Mouse (Mus musculus): ENCODE data around the gene Dok7. TPM values are rescaled to one million over a fixed set of nuclear protein-coding genes. Genes with fewer than 3 reads are reported as not detected.

Gene Dok7
- polyA plus RNA-seq, 1 experiment from 2014 or later: 0.35 TPM

DNA sequence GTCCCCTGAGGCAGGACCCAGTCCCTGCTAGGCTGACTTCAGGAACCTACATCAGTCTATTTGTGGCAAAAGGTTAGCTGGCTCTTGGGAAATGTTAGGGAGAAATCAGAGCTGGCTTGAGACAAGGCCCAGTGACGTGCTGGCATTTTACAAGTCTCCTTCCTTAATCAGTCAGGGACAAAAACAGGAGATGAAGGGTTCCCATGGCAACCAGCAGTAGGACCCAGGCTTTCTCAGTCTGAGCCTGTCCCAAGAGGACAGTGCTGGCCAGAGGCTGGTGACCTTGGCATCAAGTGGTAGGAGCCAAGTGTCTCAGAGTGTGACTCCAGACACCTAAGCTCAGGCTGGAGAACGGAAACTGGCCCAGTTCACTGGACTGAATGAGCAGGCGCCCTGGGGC, 77.7 kb downstream of the Dok7 start:
- H3K9me3 ChIP-seq (ENCODE audit: control insufficient read depth, low read length): peaks cover 4% of the 10 kb centered on the region; the same call in 1 of the 2 replicates
- H3K9ac ChIP-seq (ENCODE audit: low read depth, low read length): no peak overlapping the region
- WGBS: 59% methylated on average over 3 of the region's 3 CpGs
- no peak for ATAC-seq (ENCODE audit: low FRiP score, low TSS enrichment)
- no peaks in the 10 kb centered on the region for H3K4me1 ChIP-seq (ENCODE audit: control insufficient read depth, insufficient read depth, low read length)
- no peak overlapping the region for H3K27ac ChIP-seq (ENCODE audit: low read depth, low read length)
- no peaks in the 10 kb centered on the region for H3K27me3 ChIP-seq (ENCODE audit: control insufficient read depth, insufficient read depth, low read length)
- H3K36me3 ChIP-seq (ENCODE audit: control insufficient read depth, insufficient read depth, low read length): no peaks in the 10 kb centered on the region
- H3K4me3 ChIP-seq (ENCODE audit: low read length): no peak overlapping the region
- H3K4me2 ChIP-seq (replicated peaks; ENCODE audit: low read depth, low read length): no peak overlapping the region

DNA sequence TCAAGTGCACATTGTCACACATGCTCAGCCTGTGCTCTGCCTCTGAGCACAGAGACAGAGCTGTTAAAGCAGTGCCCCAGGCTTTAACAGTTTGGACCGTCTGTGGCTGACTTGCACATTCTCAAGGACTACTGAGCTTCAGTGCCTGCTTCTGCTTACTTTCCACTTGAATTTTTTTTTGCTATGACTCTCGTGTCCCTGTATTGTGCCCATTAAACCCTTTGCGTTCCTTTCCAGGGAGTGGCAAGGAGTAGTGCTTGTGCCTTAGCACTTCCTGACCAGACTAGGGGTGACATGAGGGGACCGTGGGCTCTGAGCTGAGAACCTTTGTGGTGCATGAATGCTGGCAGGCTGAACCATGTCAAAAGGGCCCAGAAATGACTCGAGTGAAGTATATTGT, 79.3 kb downstream of the Dok7 start:
- Histone ChIP-seq H3K36me3 (ENCODE audit: control insufficient read depth, insufficient read depth, low read length) (no peaks in the 10 kb centered on the region), H3K27ac (ENCODE audit: low read depth, low read length) (no peak overlapping the region), H3K9me3 (ENCODE audit: control insufficient read depth, low read length) (peaks cover 2% of the 10 kb centered on the region; the same call in 1 of the 2 replicates), H3K27me3 (ENCODE audit: control insufficient read depth, insufficient read depth, low read length) (no peaks in the 10 kb centered on the region), H3K4me1 (ENCODE audit: control insufficient read depth, insufficient read depth, low read length) (no peaks in the 10 kb centered on the region), H3K9ac (ENCODE audit: low read depth, low read length) (no peak overlapping the region), H3K4me3 (ENCODE audit: low read length) (no peak overlapping the region), H3K4me2 (replicated peaks; ENCODE audit: low read depth, low read length) (no peak overlapping the region)
- ATAC-seq (ENCODE audit: low FRiP score, low TSS enrichment): no peak
- WGBS: 58% methylated on average over 5 of the region's 5 CpGs

Small RNA genes within 50 kb of the gene (microRNA-seq; reads per million reads assigned to microRNA genes)
- 4.2 reads per million, percentile 17 among the genes with 10 or more reads in this experiment for gene Mir3097

Other genes starting within 250 kb of the Dok7 start
- 0.84 and 1.0 TPM in 2 replicates for gene Msantd1, start 148.8 kb upstream of the Dok7 start, polyA plus RNA-seq (2014; fragmentation: Nextera tagmentation; extraction: Ambion mirVana)
- gene Rgs12, start 107.3 kb upstream of the Dok7 start, polyA plus RNA-seq (2014; fragmentation: Nextera tagmentation; extraction: Ambion mirVana): 20.8 and 29.3 TPM in 2 replicates
- 0.76 and 0.96 TPM in 2 replicates for gene Hgfac, start 15.3 kb upstream of the Dok7 start, polyA plus RNA-seq (2014; fragmentation: Nextera tagmentation; extraction: Ambion mirVana)
- 134 and 160 TPM in 2 replicates for gene Lrpap1, start 49.0 kb downstream of the Dok7 start, polyA plus RNA-seq (2014; fragmentation: Nextera tagmentation; extraction: Ambion mirVana)
- 0.47 and 0.58 TPM in 2 replicates for gene Adra2c, start 221.6 kb downstream of the Dok7 start, polyA plus RNA-seq (2014; fragmentation: Nextera tagmentation; extraction: Ambion mirVana)